Mouse (Mus musculus) layer of hippocampus, adult 2 months (tissue): ENCODE data around the gene Rhbdl2. TPM values are rescaled to one million over a fixed set of nuclear protein-coding genes. Genes with fewer than 3 reads are reported as not detected.

Experiments
- DNase-seq, 2 experiments: peaks; one replicate each; pipeline ENCODE4 v3.0.0; 2022; ENCODE audit warnings: low spot score in 2 of 2
- H3K27ac ChIP-seq: fragments of 200-600 bp; 2 replicates; pipeline ENCODE4 v1.8.1; 2022
- H3K4me3 ChIP-seq: fragments of 200-600 bp; 2 replicates; pipeline ENCODE4 v1.8.1; 2022; ENCODE audit warnings: mild to moderate bottlenecking
- CTCF ChIP-seq: fragments of 200-600 bp; conservative IDR thresholded peaks from 2 replicates; pipeline ENCODE4 v1.8.1; 2022; ENCODE audit warnings: antibody characterized with exemption, mild to moderate bottlenecking, moderate library complexity
- long read RNA-seq, 2 experiments: library from polyadenylated mRNA; stranded (forward); transcript quantifications; one replicate each; pipeline ENCODE4 v2.0.0; 2021; ENCODE audit warnings: borderline mapping rate in 2 of 2
- total RNA-seq, 2 experiments: library from RNA; stranded (reverse); gene quantifications; 2 replicates each; pipeline ENCODE4 v1.2.3; 2021

Gene Rhbdl2
- under 1 TPM; 0.54 to 0.92 TPM for total RNA-seq
- long read RNA-seq, experiment 1, partial matches to known transcripts, result 0 of 1 reads
- long read RNA-seq, experiment 1, other reads (novel, unspliced or antisense), result 0 of 1 reads
- long read RNA-seq, experiment 2, result 0 reads

- H3K4me3 ChIP-seq, result no peak within 1 kb of the TSS; the same call in 1 of the 2 replicates
- no peak within 1 kb of the TSS for H3K27ac ChIP-seq
- DNase-seq, result peak; percentile 50 to 55
- peak; percentile 26; the same call in 1 of the 2 replicates for TF ChIP-seq CTCF
These were observed at the start of gene Rhbdl2 for GRCm38 (mm10) chr4:123787191-123787985. Rhbdl2 (plus strand) TSS chr4:123787874.

- no peak for TF ChIP-seq CTCF
- Histone ChIP-seq H3K27ac (no peak overlapping the region), H3K4me3 (no peak overlapping the region)
- DNase-seq, result no peak
These were observed 49.0 kb upstream of the Rhbdl2 start for GRCm38 (mm10) chr4:123738708-123739107.

DNA sequence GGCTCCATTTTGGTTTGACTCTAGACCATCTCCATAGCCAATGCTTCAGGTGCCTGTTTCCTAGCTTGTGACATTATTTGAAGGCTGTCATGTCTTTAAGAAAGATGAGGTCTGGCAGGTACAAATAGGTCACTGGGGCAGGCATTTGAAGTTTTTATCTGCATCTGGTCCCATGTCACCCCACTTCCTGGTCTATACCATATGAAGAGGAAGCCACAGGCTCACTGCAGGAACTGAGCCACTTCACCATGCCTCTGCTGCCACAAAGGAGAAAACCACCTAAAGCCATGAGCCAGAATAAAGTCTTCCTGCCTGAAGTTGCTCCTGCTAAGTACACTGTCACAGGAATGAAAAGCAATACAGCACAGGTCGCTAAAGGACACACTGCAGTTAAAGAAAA is 44.8 kb upstream of the Rhbdl2 start:
- DNase-seq, result no peak
- Histone ChIP-seq H3K4me3 (no peak overlapping the region), H3K27ac (no peak overlapping the region)
- TF ChIP-seq CTCF, result no peak

DNA sequence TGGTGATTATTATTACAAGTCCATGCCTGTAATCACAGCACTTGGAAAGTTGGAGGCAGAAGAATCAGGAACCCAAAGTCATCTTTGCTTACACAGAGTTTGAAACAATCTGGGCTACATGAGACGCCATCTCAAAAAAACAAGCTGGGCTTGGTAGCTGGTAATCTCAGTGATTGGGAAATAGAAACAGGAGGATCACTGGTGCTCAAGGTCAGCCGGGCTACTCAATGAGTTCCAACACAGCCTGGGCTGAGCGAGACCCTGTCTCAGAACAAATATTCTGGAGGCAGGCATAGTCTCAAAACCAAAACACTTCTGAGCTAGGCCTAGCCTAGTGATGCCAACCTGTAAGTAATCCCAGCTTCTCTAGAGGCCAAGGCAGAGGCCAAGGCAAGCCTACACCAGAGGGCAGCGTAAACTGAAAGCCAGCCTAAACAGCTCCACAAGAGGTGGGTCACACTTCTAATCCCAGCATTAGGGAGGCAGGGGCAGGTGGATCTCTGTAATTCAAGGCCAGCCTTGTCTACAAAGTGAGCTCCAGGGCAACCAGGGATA is 42.4 kb upstream of the Rhbdl2 start:
- no peak overlapping the region for H3K27ac ChIP-seq
- DNase-seq, result no peak
- H3K4me3 ChIP-seq, result no peak overlapping the region
- TF ChIP-seq CTCF, result no peak

GRCm38 (mm10) chr4:123748726-123749415 is 38.8 kb upstream of the Rhbdl2 start:
- DNase-seq, result no peak
- TF ChIP-seq CTCF, result no peak
- peak overlapping the region; percentile 94 for H3K4me3 ChIP-seq
- peak overlapping the region; percentile 95 for H3K27ac ChIP-seq

DNA sequence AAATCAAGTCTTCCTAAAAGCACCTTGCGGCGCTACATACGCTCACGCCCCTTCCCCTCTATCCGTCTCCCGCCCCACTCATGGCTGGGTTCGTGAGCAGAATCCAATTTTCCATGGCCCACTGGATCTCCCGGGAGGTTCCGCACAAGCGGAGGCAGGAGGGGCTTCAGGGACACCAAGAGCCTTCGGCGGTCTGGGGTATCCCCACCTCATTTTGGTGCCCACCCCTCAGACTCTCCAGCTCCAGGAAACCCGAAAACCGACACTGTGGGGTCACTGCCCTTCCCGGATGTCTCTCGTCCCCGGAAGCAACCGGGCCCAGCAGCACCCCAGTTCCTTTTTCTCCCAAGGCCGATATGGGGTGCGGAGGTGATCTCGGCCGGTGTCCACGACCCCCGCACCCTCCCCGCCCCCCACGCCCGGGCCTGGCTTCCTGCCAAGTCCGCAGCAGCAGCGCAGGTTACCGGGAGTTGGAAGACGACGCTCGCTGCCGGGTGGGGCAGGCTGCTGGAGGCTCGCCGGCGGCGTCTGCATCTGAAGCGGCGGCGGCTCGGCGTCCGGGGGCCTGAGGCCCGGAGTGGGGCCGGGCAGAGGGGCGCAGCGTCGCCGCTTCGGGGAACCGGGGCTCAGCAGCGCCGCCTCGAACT is 38.1 kb upstream of the Rhbdl2 start:
- TF ChIP-seq CTCF, result no peak
- H3K27ac ChIP-seq, result peak overlapping the region; percentile 95
- peak overlapping the region; percentile 94 for H3K4me3 ChIP-seq
- peak in 1 of 2 experiments; percentile 32 for DNase-seq

GRCm38 (mm10) chr4:123750152-123750651 is 37.5 kb upstream of the Rhbdl2 start, which contains the start of gene Akirin1:
Akirin1 (minus strand) TSS chr4:123750345.
- Histone ChIP-seq H3K27ac (peak within 1 kb of the TSS; percentile 95), H3K4me3 (peak within 1 kb of the TSS; percentile 94)
- peak; percentile 81 for TF ChIP-seq CTCF
- DNase-seq, result peak; percentile 96 to 99

GRCm38 (mm10) chr4:123750707-123751312 is 36.9 kb upstream of the Rhbdl2 start:
- DNase-seq, result peak in 1 of 2 experiments; percentile 16
- no peak for TF ChIP-seq CTCF
- peak overlapping the region; percentile 94 for H3K4me3 ChIP-seq
- peak overlapping the region; percentile 95 for H3K27ac ChIP-seq

- DNase-seq, result no peak
- TF ChIP-seq CTCF, result peak; percentile 73
- no peak overlapping the region for H3K4me3 ChIP-seq
- no peak overlapping the region for H3K27ac ChIP-seq
These were observed 29.4 kb upstream of the Rhbdl2 start for GRCm38 (mm10) chr4:123758306-123758705.

DNA sequence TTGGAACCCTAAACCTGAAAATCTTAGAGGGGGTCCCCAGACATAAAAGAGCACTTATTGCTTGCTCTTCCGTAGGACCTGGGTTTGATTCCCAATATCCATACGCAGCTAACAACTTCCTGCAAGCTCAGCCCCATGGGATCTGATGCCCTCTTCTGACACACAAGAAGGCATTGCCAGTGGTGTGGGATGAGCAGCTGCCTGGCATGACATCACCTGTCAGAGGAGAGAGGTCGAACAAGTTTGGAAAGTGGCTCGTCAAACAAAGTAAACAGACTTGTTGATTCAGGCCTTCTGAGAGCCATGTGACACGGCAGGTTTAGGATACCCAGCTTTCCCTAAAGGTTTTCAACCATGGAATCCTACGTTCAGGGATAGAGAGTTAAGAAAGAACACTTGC is 22.6 kb upstream of the Rhbdl2 start:
- no peak for DNase-seq
- TF ChIP-seq CTCF, result no peak
- Histone ChIP-seq H3K4me3 (no peak overlapping the region), H3K27ac (no peak overlapping the region)

DNA sequence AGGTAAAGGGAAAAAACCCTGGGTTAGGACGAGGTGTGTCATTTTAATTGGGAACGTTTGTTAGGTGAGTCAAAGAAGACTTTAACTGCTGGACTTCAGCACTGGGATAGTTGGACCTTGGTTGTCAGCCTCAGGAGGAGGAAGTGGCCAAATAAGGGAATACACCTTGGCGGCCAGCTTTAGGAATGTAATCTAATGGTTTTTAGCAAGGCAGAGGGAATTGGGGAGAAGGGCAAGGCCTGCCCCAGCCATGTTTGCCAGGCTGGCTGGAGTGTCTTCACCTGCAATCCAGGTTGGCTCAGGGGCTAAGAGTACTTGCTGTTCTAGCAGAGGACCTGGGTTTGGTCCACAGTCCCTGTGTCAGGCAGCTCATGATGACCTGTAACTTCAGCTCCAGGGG is 19.9 kb upstream of the Rhbdl2 start:
- no peak for TF ChIP-seq CTCF

DNA sequence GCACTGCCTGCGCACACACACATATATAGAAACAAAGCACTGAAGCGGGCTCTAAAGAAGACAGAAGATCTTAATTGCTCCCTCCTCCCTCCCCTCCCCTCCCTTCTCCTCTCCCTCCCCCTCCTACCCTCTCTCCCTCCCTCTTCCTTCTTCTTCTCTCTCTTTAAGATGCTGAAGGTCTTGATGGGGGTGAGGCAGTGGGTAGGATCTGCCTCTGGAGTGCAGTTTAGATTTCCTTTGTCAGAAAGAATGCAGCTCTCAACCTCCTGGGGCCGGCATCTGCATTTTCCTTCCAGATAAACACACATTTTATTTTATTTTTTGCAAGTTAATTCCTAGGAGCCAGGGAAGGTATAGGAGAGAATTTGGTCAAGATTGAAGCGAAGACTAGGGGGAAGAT is 19.4 kb upstream of the Rhbdl2 start:
- no peak overlapping the region for H3K4me3 ChIP-seq
- H3K27ac ChIP-seq, result no peak overlapping the region
- TF ChIP-seq CTCF, result no peak
- no peak for DNase-seq

More for the DNA sequence above, 19.9 kb upstream of the Rhbdl2 start:
- DNase-seq, result no peak
- H3K27ac ChIP-seq, result no peak overlapping the region
- no peak overlapping the region for H3K4me3 ChIP-seq
